Mouse (Mus musculus) MEL (cell line): Measurements from ENCODE around the gene Mvb12a. TPM values are rescaled to one million over a fixed set of nuclear protein-coding genes. Genes with fewer than 3 reads are reported as not detected.

Experiments
- DNase-seq: peaks from one replicate; pipeline ENCODE4 v3.0.0; 2011; ENCODE audit warnings: low read depth, low spot score
- H3K27ac ChIP-seq: 2 replicates; pipeline ENCODE4 v1.5.1; 2012; ENCODE audit warnings: low read depth, mild to moderate bottlenecking, control low read depth, low read length, moderate library complexity; ENCODE audit not compliant: control insufficient read depth
- H3K27me3 ChIP-seq, 2 experiments: fragments of 150-350 bp in 1 of 2; sonication (generic) in 1 of 2; 2 replicates each; pipeline ENCODE4 v1.6.1; 2012; ENCODE audit warnings: low read length in 2 of 2, mild to moderate bottlenecking in 2 of 2, improper control_type of control experiment in 1 of 2, moderate library complexity in 1 of 2; ENCODE audit not compliant: insufficient read depth in 2 of 2, control insufficient read depth in 1 of 2
- H3K36me3 ChIP-seq, 2 experiments: 2 replicates each; pipeline ENCODE4 v1.6.1; 2012 to 2014; ENCODE audit warnings: low read length in 2 of 2, improper control_type of control experiment in 1 of 2, inconsistent platforms in 1 of 2, mild to moderate bottlenecking in 1 of 2; ENCODE audit not compliant: insufficient read depth in 2 of 2, control insufficient read depth in 1 of 2
- H3K4me1 ChIP-seq, 2 experiments: fragments of 150-350 bp in 1 of 2; sonication (generic) in 1 of 2; 2 replicates each; pipeline ENCODE4 v1.6.1; 2012; ENCODE audit warnings: low read length in 2 of 2, improper control_type of control experiment in 1 of 2, mild to moderate bottlenecking in 1 of 2; ENCODE audit not compliant: insufficient read depth in 2 of 2, control insufficient read depth in 1 of 2
- H3K4me3 ChIP-seq, 2 experiments: fragments of 150-350 bp in 1 of 2; sonication (generic) in 1 of 2; 2 replicates each; pipeline ENCODE4 v1.5.1; 2012; ENCODE audit warnings: low read depth in 2 of 2, low read length in 2 of 2, mild to moderate bottlenecking in 2 of 2, moderate library complexity in 2 of 2, control low read depth in 1 of 2, improper control_type of control experiment in 1 of 2; ENCODE audit not compliant: control insufficient read depth in 1 of 2, insufficient read depth in 1 of 2
- H3K79me2 ChIP-seq: 2 replicates; pipeline ENCODE4 v1.6.1; 2012; ENCODE audit warnings: mild to moderate bottlenecking, low read length, moderate library complexity; ENCODE audit not compliant: control insufficient read depth, poor library complexity, insufficient read depth
- H3K9ac ChIP-seq: 2 replicates; pipeline ENCODE4 v1.6.1; 2012; ENCODE audit warnings: low read depth, mild to moderate bottlenecking, control low read depth, low read length, moderate library complexity; ENCODE audit not compliant: control insufficient read depth, poor library complexity, severe bottlenecking
- H3K9me3 ChIP-seq: fragments of 150-350 bp; sonication (generic); replicated peaks from 2 replicates; pipeline ENCODE4 v1.6.1; 2012; ENCODE audit warnings: mild to moderate bottlenecking, low read length, improper control_type of control experiment, moderate library complexity; ENCODE audit not compliant: insufficient read depth
- BHLHE40 ChIP-seq: IDR thresholded peaks from 2 replicates; pipeline ENCODE4 v1.6.1; 2012; ENCODE audit warnings: low read depth, mild to moderate bottlenecking, inconsistent platforms, low read length, improper control_type of control experiment, borderline replicate concordance
- CHD1 ChIP-seq: IDR thresholded peaks from 2 replicates; pipeline ENCODE4 v1.6.1; 2012; ENCODE audit warnings: low read depth, mild to moderate bottlenecking, inconsistent platforms, low read length, improper control_type of control experiment
- CHD2 ChIP-seq: IDR thresholded peaks from 2 replicates; pipeline ENCODE4 v1.6.1; 2011; ENCODE audit warnings: low read length, improper control_type of control experiment
- CTCF ChIP-seq, 3 experiments: IDR thresholded peaks in 2 of 3; conservative IDR thresholded peaks in 1 of 3; 2 replicates each; pipeline ENCODE4 v1.5.1; 2011 to 2012; ENCODE audit warnings: low read length in 3 of 3, low read depth in 2 of 3, mild to moderate bottlenecking in 2 of 3, improper control_type of control experiment in 1 of 3, inconsistent platforms in 1 of 3, mixed read lengths in 1 of 3, moderate library complexity in 1 of 3; ENCODE audit not compliant: control insufficient read depth in 1 of 3, insufficient read depth in 1 of 3, poor library complexity in 1 of 3, severe bottlenecking in 1 of 3
- EP300 ChIP-seq, 2 experiments: IDR thresholded peaks; 2 replicates each; pipeline ENCODE4 v1.6.1; 2011; ENCODE audit warnings: improper control_type of control experiment in 2 of 2, low read length in 2 of 2, low read depth in 1 of 2, mild to moderate bottlenecking in 1 of 2
- ETS1 ChIP-seq: IDR thresholded peaks from 2 replicates; pipeline ENCODE4 v1.6.1; 2012; ENCODE audit warnings: low read depth, mild to moderate bottlenecking, inconsistent platforms, low read length, improper control_type of control experiment, moderate library complexity
- GABPA ChIP-seq: IDR thresholded peaks from 2 replicates; pipeline ENCODE4 v1.6.1; 2012; ENCODE audit warnings: low read depth, mild to moderate bottlenecking, inconsistent platforms, low read length, improper control_type of control experiment, moderate library complexity
- HCFC1 ChIP-seq: IDR thresholded peaks from 2 replicates; pipeline ENCODE4 v1.6.1; 2012; ENCODE audit warnings: low read depth, mild to moderate bottlenecking, inconsistent platforms, low read length, improper control_type of control experiment, moderate library complexity
- MAFK ChIP-seq: IDR thresholded peaks from 2 replicates; pipeline ENCODE4 v1.6.1; 2011; ENCODE audit warnings: low read depth, mild to moderate bottlenecking, low read length, improper control_type of control experiment, borderline replicate concordance
- MAX ChIP-seq: IDR thresholded peaks from 2 replicates; pipeline ENCODE4 v1.6.1; 2011; ENCODE audit warnings: low read length, improper control_type of control experiment
- MAZ ChIP-seq: IDR thresholded peaks from 2 replicates; pipeline ENCODE4 v1.6.1; 2012; ENCODE audit warnings: low read depth, mild to moderate bottlenecking, inconsistent platforms, low read length, improper control_type of control experiment
- MXI1 ChIP-seq: IDR thresholded peaks from 2 replicates; pipeline ENCODE4 v1.6.1; 2011; ENCODE audit warnings: mild to moderate bottlenecking, low read depth, low read length, improper control_type of control experiment
- MYB ChIP-seq: IDR thresholded peaks from 2 replicates; pipeline ENCODE4 v1.6.1; 2011; ENCODE audit warnings: mild to moderate bottlenecking, low read depth, low read length, improper control_type of control experiment
- MYC ChIP-seq: IDR thresholded peaks from 2 replicates; pipeline ENCODE4 v1.6.1; 2011; ENCODE audit warnings: low read depth, mild to moderate bottlenecking, low read length, improper control_type of control experiment, moderate library complexity
- NELFE ChIP-seq: IDR thresholded peaks from 2 replicates; pipeline ENCODE4 v1.6.1; 2011; ENCODE audit warnings: low read depth, low read length, improper control_type of control experiment
- RCOR1 ChIP-seq: IDR thresholded peaks from 2 replicates; pipeline ENCODE4 v1.6.1; 2012; ENCODE audit warnings: low read depth, mild to moderate bottlenecking, inconsistent platforms, low read length, improper control_type of control experiment
- SMC3 ChIP-seq: IDR thresholded peaks from 2 replicates; pipeline ENCODE4 v1.6.1; 2011; ENCODE audit warnings: low read depth, low read length, improper control_type of control experiment
- TAL1 ChIP-seq: IDR thresholded peaks from 2 replicates; pipeline ENCODE4 v1.6.1; 2012; ENCODE audit warnings: mild to moderate bottlenecking, inconsistent platforms, low read length, moderate library complexity, mixed read lengths
- TBP ChIP-seq: IDR thresholded peaks from 2 replicates; pipeline ENCODE4 v1.8.0; 2011; ENCODE audit warnings: low read depth, low read length, improper control_type of control experiment
- UBTF ChIP-seq: IDR thresholded peaks from 2 replicates; pipeline ENCODE4 v1.6.1; 2012; ENCODE audit warnings: low read depth, mild to moderate bottlenecking, inconsistent platforms, low read length, improper control_type of control experiment, moderate library complexity, borderline replicate concordance; ENCODE audit not compliant: insufficient read depth
- USF1 ChIP-seq: IDR thresholded peaks from 2 replicates; pipeline ENCODE4 v1.6.1; 2014; ENCODE audit warnings: low read depth, mild to moderate bottlenecking, inconsistent platforms, low read length, improper control_type of control experiment, moderate library complexity
- USF2 ChIP-seq, 2 experiments: IDR thresholded peaks; 2 replicates each; pipeline ENCODE4 v1.6.1; 2011 to 2012; ENCODE audit warnings: improper control_type of control experiment in 2 of 2, low read length in 2 of 2, borderline replicate concordance in 1 of 2, inconsistent platforms in 1 of 2, low read depth in 1 of 2, mild to moderate bottlenecking in 1 of 2; ENCODE audit not compliant: insufficient read depth in 1 of 2
- ZC3H11A ChIP-seq: IDR thresholded peaks from 2 replicates; pipeline ENCODE4 v1.6.1; 2012; ENCODE audit warnings: low read depth, mild to moderate bottlenecking, inconsistent platforms, low read length, improper control_type of control experiment
- ZKSCAN1 ChIP-seq: IDR thresholded peaks from 2 replicates; pipeline ENCODE4 v1.6.1; 2012; ENCODE audit warnings: low read depth, mild to moderate bottlenecking, inconsistent platforms, low read length, improper control_type of control experiment, moderate library complexity
- ZNF384 ChIP-seq: IDR thresholded peaks from 2 replicates; pipeline ENCODE4 v1.6.1; 2012; ENCODE audit warnings: low read depth, mild to moderate bottlenecking, inconsistent platforms, low read length, improper control_type of control experiment
- polyA plus RNA-seq, 2 experiments: library from polyadenylated mRNA; stranded (reverse) in 1 of 2; unstranded in 1 of 2; fragments of >175 nt in 1 of 2; fragments of >200 nt in 1 of 2; gene quantifications; 2 replicates each; pipeline versions ENCODE4 v1.2.1 to v1.2.4; 2012; ENCODE audit warnings: low replicate concordance in 2 of 2, low read depth in 1 of 2; ENCODE audit not compliant: insufficient read length in 2 of 2, insufficient read depth in 1 of 2, missing spikeins in 1 of 2
- total RNA-seq: library from RNA; depleted of rRNA; stranded (reverse); fragments of 300-350 nt; gene quantifications from 2 replicates; pipeline ENCODE4 v1.2.3, GENCODE M21; 2012

The Mvb12a gene
- total and polyA plus RNA-seq, 3 experiments: 46.5 to 67.3 TPM; not detected in 1

DNA sequence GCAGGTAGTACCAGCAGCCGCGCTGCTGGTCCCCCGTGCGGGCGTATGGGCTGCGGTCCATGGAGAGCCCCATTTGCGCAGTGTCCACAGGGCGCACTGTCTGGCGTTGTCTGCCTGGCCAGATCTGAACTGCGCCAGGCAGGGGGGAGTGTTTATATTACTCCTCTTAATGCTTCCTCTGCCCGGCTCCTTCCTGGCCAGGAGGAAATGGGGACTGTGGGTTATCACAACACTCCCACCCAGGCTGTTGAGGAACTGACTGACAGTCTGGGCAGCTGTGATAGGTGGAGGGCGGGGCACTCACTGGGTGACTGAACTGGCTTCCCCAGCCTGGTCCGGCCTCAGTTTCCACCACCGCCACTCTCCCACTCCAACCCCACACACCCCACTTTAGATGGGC is 31.1 kb upstream of the Mvb12a start, which contains the start of gene Plvap (continued):
- TF ChIP-seq EP300 (IDR thresholded peaks at IDR 0.05; ENCODE audit: low read depth in 1 of 2, low read length in 2 of 2): peak; percentile 76 to 91
- 0 out of 2 replicates have a peak, but pooled peaks have one; percentile 22 for TF ChIP-seq NELFE
- TF ChIP-seq ZKSCAN1: no peak
- TF ChIP-seq MYB: no peak
- no peak for TF ChIP-seq CHD2
- TF ChIP-seq RCOR1: no peak; the same call in 1 of the 2 replicates
- TF ChIP-seq MAZ: peak; percentile 72; the same call in 1 of the 2 replicates
- peak; percentile 25; the same call in 1 of the 2 replicates for TF ChIP-seq MXI1
- TF ChIP-seq TAL1: peak; percentile 92
- no peak for TF ChIP-seq USF2 (IDR thresholded peaks at IDR 0.05; ENCODE audit: borderline replicate concordance in 1 of 2, insufficient read depth in 1 of 2, low read depth in 1 of 2, low read length in 2 of 2)
- no peak for TF ChIP-seq MAX
- no peak for TF ChIP-seq MAFK
- TF ChIP-seq UBTF: no peak
- TF ChIP-seq CTCF (IDR thresholded peaks at IDR 0.05 in 2 of 3, conservative IDR thresholded peaks at IDR 0.05 in 1 of 3; ENCODE audit: control insufficient read depth in 1 of 3, insufficient read depth in 1 of 3, low read depth in 2 of 3, low read length in 3 of 3, poor library complexity in 1 of 3, severe bottlenecking in 1 of 3): no peak
- TF ChIP-seq ETS1: peak; percentile 20; the same call in 1 of the 2 replicates
- TF ChIP-seq BHLHE40: no peak
- no peak; the same call in 1 of the 2 replicates for TF ChIP-seq HCFC1
- TF ChIP-seq ZNF384: no peak
- TF ChIP-seq ZC3H11A: no peak
- no peak for TF ChIP-seq GABPA
- peak; percentile 45; the same call in 1 of the 2 replicates for TF ChIP-seq TBP
- TF ChIP-seq CHD1: no peak
- TF ChIP-seq USF1: no peak

- TF ChIP-seq MYC: 0 out of 2 replicates have a peak, but pooled peaks have one; percentile 25
- no peak for TF ChIP-seq ZC3H11A
- TF ChIP-seq SMC3: peak; percentile 19; the same call in 1 of the 2 replicates
- TF ChIP-seq ZNF384: 0 out of 2 replicates have a peak, but pooled peaks have one; percentile 16
- TF ChIP-seq CTCF (IDR thresholded peaks at IDR 0.05 in 2 of 3, conservative IDR thresholded peaks at IDR 0.05 in 1 of 3; ENCODE audit: control insufficient read depth in 1 of 3, insufficient read depth in 1 of 3, low read depth in 2 of 3, low read length in 3 of 3, poor library complexity in 1 of 3, severe bottlenecking in 1 of 3): peak in 2 of 3 experiments; percentile 27 to 30; a peak in 3 of 6 replicates
- no peak overlapping the region for H3K4me3 ChIP-seq
Measured at GRCm38 (mm10) chr8:71513018-71513754, 29.5 kb upstream of the Mvb12a start.

More at GRCm38 (mm10) chr8:71513018-71513754, 29.5 kb upstream of the Mvb12a start:
- Histone ChIP-seq H3K9ac (no peak overlapping the region), H3K79me2 (peaks cover 3% of the 10 kb centered on the region), H3K36me3 (peaks cover 0 to 3% of the 10 kb centered on the region in 2 experiments; a peak in 1 of 4 replicates), H3K27ac (no peak overlapping the region), H3K4me1 (peaks cover 2 to 19% of the 10 kb centered on the region in 2 experiments; a peak in 3 of 4 replicates), H3K9me3 (no peaks in the 10 kb centered on the region), H3K27me3 (peaks cover 0 to 2% of the 10 kb centered on the region in 2 experiments; a peak in 1 of 4 replicates)
- no peak for DNase-seq
